Mouse (Mus musculus): ENCODE data around the gene R3hdm2. TPM values are rescaled to one million over a fixed set of nuclear protein-coding genes. Genes with fewer than 3 reads are reported as not detected.

The R3hdm2 gene
- polyA plus RNA-seq, 1 experiment from 2014 or later, result 58.8 TPM

- Histone ChIP-seq H3K9ac (no peak overlapping the region), H3K4me2 (no peak overlapping the region), H3K9me3 (no peaks in the 10 kb centered on the region), H3K27me3 (peaks cover 58% of the 10 kb centered on the region), H3K4me3 (no peak overlapping the region), H3K4me1 (peaks cover 24% of the 10 kb centered on the region), H3K36me3 (peaks cover 35% of the 10 kb centered on the region), H3K27ac (no peak overlapping the region)
- no peak for ATAC-seq (ENCODE audit: insufficient number of reproducible peaks, insufficient read depth, low FRiP score, low TSS enrichment, low read depth)
- 8% methylated on average over 8 of the region's 8 CpGs for WGBS
Observed at GRCm38 (mm10) chr10:127536586-127537314, 156.6 kb downstream of the R3hdm2 start.

- Histone ChIP-seq H3K4me2 (no peak overlapping the region), H3K4me1 (peaks cover 18% of the 10 kb centered on the region), H3K36me3 (peaks cover 48% of the 10 kb centered on the region), H3K27ac (no peak overlapping the region), H3K9me3 (no peaks in the 10 kb centered on the region), H3K4me3 (no peak overlapping the region), H3K27me3 (peaks cover 45% of the 10 kb centered on the region), H3K9ac (no peak overlapping the region)
- WGBS, result 24% methylated on average over 7 of the region's 7 CpGs
- no peak for ATAC-seq (ENCODE audit: insufficient number of reproducible peaks, insufficient read depth, low FRiP score, low TSS enrichment, low read depth)
Observed at GRCm38 (mm10) chr10:127537854-127538583, 157.9 kb downstream of the R3hdm2 start.

GRCm38 (mm10) chr10:127541510-127541909, 161.4 kb downstream of the R3hdm2 start:
- Histone ChIP-seq H3K9me3 (no peaks in the 10 kb centered on the region), H3K27me3 (peaks cover 10% of the 10 kb centered on the region), H3K36me3 (peaks cover 83% of the 10 kb centered on the region), H3K27ac (no peak overlapping the region), H3K4me2 (no peak overlapping the region), H3K4me3 (no peak overlapping the region), H3K9ac (no peak overlapping the region), H3K4me1 (no peaks in the 10 kb centered on the region)
- ATAC-seq (ENCODE audit: insufficient number of reproducible peaks, insufficient read depth, low FRiP score, low TSS enrichment, low read depth), result no peak
- 94% methylated on average over 8 of the region's 8 CpGs for WGBS

- H3K9me3 ChIP-seq, result no peaks in the 10 kb centered on the region
- no peaks in the 10 kb centered on the region for H3K4me1 ChIP-seq
- H3K27me3 ChIP-seq, result peaks cover 5% of the 10 kb centered on the region
- H3K36me3 ChIP-seq, result peaks cover 89% of the 10 kb centered on the region
- no peak overlapping the region for H3K4me3 ChIP-seq
- WGBS, result 75% methylated on average over 13 of the region's 13 CpGs
- ATAC-seq (ENCODE audit: insufficient number of reproducible peaks, insufficient read depth, low FRiP score, low TSS enrichment, low read depth), result no peak
- H3K4me2 ChIP-seq, result no peak overlapping the region
- no peak overlapping the region for H3K9ac ChIP-seq
- no peak overlapping the region for H3K27ac ChIP-seq
Observed at GRCm38 (mm10) chr10:127542084-127542483, 162.0 kb downstream of the R3hdm2 start.

GRCm38 (mm10) chr10:127542720-127543119, 162.6 kb downstream of the R3hdm2 start:
- H3K4me3 ChIP-seq, result no peak overlapping the region
- no peaks in the 10 kb centered on the region for H3K9me3 ChIP-seq
- H3K36me3 ChIP-seq, result peaks cover 95% of the 10 kb centered on the region
- no peaks in the 10 kb centered on the region for H3K4me1 ChIP-seq
- H3K4me2 ChIP-seq, result no peak overlapping the region
- H3K27me3 ChIP-seq, result peaks cover 4% of the 10 kb centered on the region; the same call in 1 of the 2 replicates
- ATAC-seq (ENCODE audit: insufficient number of reproducible peaks, insufficient read depth, low FRiP score, low TSS enrichment, low read depth), result no peak
- WGBS, result 52% methylated on average over 6 of the region's 6 CpGs
- no peak overlapping the region for H3K27ac ChIP-seq
- no peak overlapping the region for H3K9ac ChIP-seq

- no peaks in the 10 kb centered on the region for H3K9me3 ChIP-seq
- ATAC-seq (ENCODE audit: insufficient number of reproducible peaks, insufficient read depth, low FRiP score, low TSS enrichment, low read depth), result no peak
- WGBS, result 73% methylated on average over 3 of the region's 3 CpGs
- no peak overlapping the region for H3K9ac ChIP-seq
- H3K36me3 ChIP-seq, result peaks cover 99% of the 10 kb centered on the region
- no peak overlapping the region for H3K4me2 ChIP-seq
- H3K27ac ChIP-seq, result no peak overlapping the region
- no peaks in the 10 kb centered on the region for H3K27me3 ChIP-seq
- H3K4me1 ChIP-seq, result no peaks in the 10 kb centered on the region
- H3K4me3 ChIP-seq, result no peak overlapping the region
Observed at GRCm38 (mm10) chr10:127543916-127544315, 163.8 kb downstream of the R3hdm2 start.

- H3K36me3 ChIP-seq, result peaks cover 99% of the 10 kb centered on the region
- ATAC-seq (ENCODE audit: insufficient number of reproducible peaks, insufficient read depth, low FRiP score, low TSS enrichment, low read depth), result no peak
- no peak overlapping the region for H3K4me3 ChIP-seq
- no peaks in the 10 kb centered on the region for H3K9me3 ChIP-seq
- no peak overlapping the region for H3K27ac ChIP-seq
- H3K4me2 ChIP-seq, result no peak overlapping the region
- H3K4me1 ChIP-seq, result no peaks in the 10 kb centered on the region
- 91% methylated on average over 20 of the region's 20 CpGs for WGBS
- H3K27me3 ChIP-seq, result no peaks in the 10 kb centered on the region
- H3K9ac ChIP-seq, result no peak overlapping the region
Observed at GRCm38 (mm10) chr10:127544375-127544774, 164.2 kb downstream of the R3hdm2 start.

GRCm38 (mm10) chr10:127546505-127546904, 166.4 kb downstream of the R3hdm2 start:
- ATAC-seq (ENCODE audit: insufficient number of reproducible peaks, insufficient read depth, low FRiP score, low TSS enrichment, low read depth), result no peak
- Histone ChIP-seq H3K4me1 (no peaks in the 10 kb centered on the region), H3K4me2 (no peak overlapping the region), H3K9me3 (no peaks in the 10 kb centered on the region), H3K27ac (no peak overlapping the region), H3K27me3 (no peaks in the 10 kb centered on the region), H3K36me3 (peaks cover 100% of the 10 kb centered on the region), H3K4me3 (no peak overlapping the region), H3K9ac (no peak overlapping the region)
- 89% methylated on average over 7 of the region's 7 CpGs for WGBS

- WGBS, result 95% methylated on average over 15 of the region's 15 CpGs
- no peak overlapping the region for H3K9ac ChIP-seq
- H3K4me3 ChIP-seq, result no peak overlapping the region
- no peaks in the 10 kb centered on the region for H3K27me3 ChIP-seq
- peaks cover 100% of the 10 kb centered on the region for H3K36me3 ChIP-seq
- no peaks in the 10 kb centered on the region for H3K4me1 ChIP-seq
- no peak for ATAC-seq (ENCODE audit: insufficient number of reproducible peaks, insufficient read depth, low FRiP score, low TSS enrichment, low read depth)
- H3K27ac ChIP-seq, result no peak overlapping the region
- no peaks in the 10 kb centered on the region for H3K9me3 ChIP-seq
- H3K4me2 ChIP-seq, result no peak overlapping the region
Observed at GRCm38 (mm10) chr10:127548236-127548635, 168.1 kb downstream of the R3hdm2 start.

Other genes starting within 250 kb of the R3hdm2 start
- 8.9 and 9.0 TPM in 2 replicates for gene B4galnt1, start 215.1 kb upstream of the R3hdm2 start, polyA plus RNA-seq (2015; fragmentation: Nextera tagmentation; extraction: Ambion mirVana)
- 1.3 and 2.0 TPM in 2 replicates for gene Slc26a10, start 199.7 kb upstream of the R3hdm2 start, polyA plus RNA-seq (2015; fragmentation: Nextera tagmentation; extraction: Ambion mirVana)
- 117 and 130 TPM in 2 replicates for gene Arhgef25, start 190.2 kb upstream of the R3hdm2 start, polyA plus RNA-seq (2015; fragmentation: Nextera tagmentation; extraction: Ambion mirVana)
- 161 and 165 TPM in 2 replicates for gene Dtx3, start 184.6 kb upstream of the R3hdm2 start, polyA plus RNA-seq (2015; fragmentation: Nextera tagmentation; extraction: Ambion mirVana)
- 28.1 and 30.8 TPM in 2 replicates for gene Pip4k2c, start 168.7 kb upstream of the R3hdm2 start, polyA plus RNA-seq (2015; fragmentation: Nextera tagmentation; extraction: Ambion mirVana)
- gene Kif5a, start 117.0 kb upstream of the R3hdm2 start, polyA plus RNA-seq (2015; fragmentation: Nextera tagmentation; extraction: Ambion mirVana), result 6.7 and 8.1 TPM in 2 replicates
- gene Dctn2, start 114.0 kb upstream of the R3hdm2 start, polyA plus RNA-seq (2015; fragmentation: Nextera tagmentation; extraction: Ambion mirVana), result 187 and 199 TPM in 2 replicates
- 14.9 and 19.2 TPM in 2 replicates for gene Mbd6, start 91.3 kb upstream of the R3hdm2 start, polyA plus RNA-seq (2015; fragmentation: Nextera tagmentation; extraction: Ambion mirVana)
- gene Mars, start 68.5 kb upstream of the R3hdm2 start, polyA plus RNA-seq (2015; fragmentation: Nextera tagmentation; extraction: Ambion mirVana), result 113 and 128 TPM in 2 replicates
- gene Arhgap9, start 58.4 kb upstream of the R3hdm2 start, polyA plus RNA-seq (2015; fragmentation: Nextera tagmentation; extraction: Ambion mirVana), result 3.1 and 3.4 TPM in 2 replicates
- gene Gli1, start 38.4 kb upstream of the R3hdm2 start, polyA plus RNA-seq (2015; fragmentation: Nextera tagmentation; extraction: Ambion mirVana), result 17.5 and 19.8 TPM in 2 replicates
- 0.07 TPM in 1 of 2 replicates, not detected in the other for gene Inhbe, start 25.9 kb upstream of the R3hdm2 start, polyA plus RNA-seq (2015; fragmentation: Nextera tagmentation; extraction: Ambion mirVana)
- not detected in 2 replicates for gene Inhbc, start 9.9 kb upstream of the R3hdm2 start, polyA plus RNA-seq (2015; fragmentation: Nextera tagmentation; extraction: Ambion mirVana)
- 2.0 and 3.2 TPM in 2 replicates for gene Stac3, start 121.4 kb downstream of the R3hdm2 start, polyA plus RNA-seq (2015; fragmentation: Nextera tagmentation; extraction: Ambion mirVana)
- 20.0 and 32.7 TPM in 2 replicates for gene Ndufa4l2, start 134.6 kb downstream of the R3hdm2 start, polyA plus RNA-seq (2015; fragmentation: Nextera tagmentation; extraction: Ambion mirVana)
- 81.7 and 92.3 TPM in 2 replicates for gene Shmt2, start 142.1 kb downstream of the R3hdm2 start, polyA plus RNA-seq (2015; fragmentation: Nextera tagmentation; extraction: Ambion mirVana)
- 3.0 and 3.9 TPM in 2 replicates for gene Nxph4, start 154.2 kb downstream of the R3hdm2 start, polyA plus RNA-seq (2015; fragmentation: Nextera tagmentation; extraction: Ambion mirVana)
- 139 and 159 TPM in 2 replicates for gene Lrp1, start 240.8 kb downstream of the R3hdm2 start, polyA plus RNA-seq (2015; fragmentation: Nextera tagmentation; extraction: Ambion mirVana)

Measured in embryonic facial prominence, embryonic 13.5 days (tissue).